Comparison of ENCODE assay signal across 8 mouse cellular contexts in the genomic region with DNA sequence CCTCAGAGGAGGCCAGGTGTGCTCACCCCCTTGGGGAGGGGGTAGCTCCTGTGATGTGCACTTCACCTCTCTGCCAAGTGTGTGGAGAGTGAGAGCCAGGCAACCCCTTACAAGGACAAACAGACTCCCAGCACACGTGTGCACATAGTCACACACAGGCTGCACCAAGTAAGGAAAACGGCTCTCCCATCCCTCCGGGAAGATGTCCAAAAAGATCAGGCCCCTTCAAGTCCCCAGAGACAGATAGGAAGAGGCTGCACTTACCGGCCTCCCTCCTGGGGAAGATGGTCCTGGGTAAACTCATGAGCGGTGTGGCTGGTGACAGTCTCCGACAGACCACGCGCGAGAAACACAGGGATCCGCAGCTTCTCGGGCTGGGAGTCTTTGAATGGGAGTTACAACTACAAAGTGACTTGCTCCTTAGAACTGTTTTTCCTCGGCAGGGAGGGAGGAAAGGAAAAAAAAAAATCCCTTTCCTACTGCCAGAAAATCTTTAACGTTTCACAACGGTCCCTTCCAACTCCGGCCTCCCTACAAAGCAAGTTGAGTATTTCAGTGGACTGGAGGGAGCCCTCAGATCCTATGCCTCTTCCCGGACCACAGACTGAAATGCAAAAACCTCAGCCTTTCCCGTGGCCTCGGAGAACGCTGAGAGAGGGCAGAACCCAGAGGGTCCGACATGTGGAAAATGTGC. TPM values are rescaled to one million over a fixed set of nuclear protein-coding genes. Genes with fewer than 3 reads are reported as not detected.
DNase-seq lines count a peak whose midpoint lies in the region; ATAC-seq lines count a peak whose summit lies in the region.

Gene Il16, minus strand, starts transcription at position 314 of the 694 bp plus-strand sequence.

- no peak for ATAC-seq in common myeloid progenitor, adult 5-6 weeks (replicated peaks; ENCODE audit: low read depth, poor library complexity, severe bottlenecking)
- ATAC-seq in heart, embryonic 16.5 days (replicated peaks; ENCODE audit: extremely low read depth, insufficient read depth, low FRiP score): peak; percentile 63; the same call in 1 of the 2 replicates
- no peak for ATAC-seq in liver, embryonic 12.5 days

- peak within 1 kb of the TSS; percentile 57 for H3K27ac ChIP-seq in heart, embryonic 16.5 days (ENCODE audit: low read length)
- H3K27ac ChIP-seq in macrophage: no peak within 1 kb of the TSS
- H3K27ac ChIP-seq in liver, embryonic 12.5 days: no peak within 1 kb of the TSS

- WGBS in heart, embryonic 16.5 days: 20% methylated on average over 20 of the region's 20 CpGs
- WGBS in macrophage (ENCODE audit: missing documents): 73% methylated on average over 19 of the region's 20 CpGs
- 52% methylated on average over 20 of the region's 20 CpGs for WGBS in liver, embryonic 12.5 days (ENCODE audit: insufficient replicate concordance)

- no peaks in the 10 kb centered on the region for H3K79me2 ChIP-seq in macrophage (ENCODE audit: inconsistent target)

- no peaks in the 10 kb centered on the region for H3K36me3 ChIP-seq in heart, embryonic 16.5 days (ENCODE audit: control insufficient read depth, insufficient read depth)
- H3K36me3 ChIP-seq in macrophage (ENCODE audit: inconsistent target): no peaks in the 10 kb centered on the region
- no peaks in the 10 kb centered on the region for H3K36me3 ChIP-seq in liver, embryonic 12.5 days

- H3K4me3 ChIP-seq in heart, embryonic 16.5 days (ENCODE audit: low read length): peak within 1 kb of the TSS; percentile 37
- H3K4me3 ChIP-seq in macrophage (ENCODE audit: inconsistent target): no peak within 1 kb of the TSS
- H3K4me3 ChIP-seq in liver, embryonic 12.5 days: no peak within 1 kb of the TSS

- H3K9me3 ChIP-seq in heart, embryonic 16.5 days (replicated peaks; ENCODE audit: control insufficient read depth, low read length): no peaks in the 10 kb centered on the region
- no peaks in the 10 kb centered on the region for H3K9me3 ChIP-seq in liver, embryonic 12.5 days (replicated peaks)

- H3K9ac ChIP-seq in heart, embryonic 16.5 days (ENCODE audit: low read length): peak within 1 kb of the TSS; percentile 52
- no peak within 1 kb of the TSS for H3K9ac ChIP-seq in liver, embryonic 12.5 days

- H3K4me2 ChIP-seq in heart, embryonic 16.5 days (ENCODE audit: low read depth, low read length): peak within 1 kb of the TSS; percentile 65
- no peak within 1 kb of the TSS for H3K4me2 ChIP-seq in liver, embryonic 12.5 days

- peaks cover 7% of the 10 kb centered on the region for H3K4me1 ChIP-seq in heart, embryonic 16.5 days (ENCODE audit: control insufficient read depth, insufficient read depth, low read length)
- H3K4me1 ChIP-seq in liver, embryonic 12.5 days: no peaks in the 10 kb centered on the region

- H3K27me3 ChIP-seq in heart, embryonic 16.5 days (ENCODE audit: control insufficient read depth, insufficient read depth, low read length): no peaks in the 10 kb centered on the region
- no peaks in the 10 kb centered on the region for H3K27me3 ChIP-seq in liver, embryonic 12.5 days (replicated peaks)

- peak; percentile 12 for DNase-seq in kidney, postnatal 10 days
- DNase-seq in kidney, adult 9 months: no peak
- no peak for DNase-seq in c-Kit-positive CD71-positive TER-119-positive erythroid progenitor cells, embryonic 14.5 days (ENCODE audit: low spot score)
- no peak for DNase-seq in thymus, postnatal 4 days

RNA-seq across cellular contexts. Expression of gene Il16, which starts in this region (rescaled TPM):
- total RNA-seq in common myeloid progenitor, adult 5-6 weeks (2017): 68.8 and 69.4 TPM in 2 replicates
- polyA plus RNA-seq in heart, embryonic 16.5 days (2015; fragmentation: Nextera tagmentation; extraction: Ambion mirVana): 7.1 and 12.0 TPM in 2 replicates
- total RNA-seq in macrophage (2018; cell fraction: chromatin; rRNA removed): 10 to 100 TPM in 8 of 26 experiments, 1 to 10 TPM in 14, under 1 TPM in 4; 0.75 to 28.2 (median 3.7) TPM
- 10 to 100 TPM in 11 of 26 experiments, 1 to 10 TPM in 15; 2.0 to 24.5 (median 8.1) TPM for total RNA-seq in macrophage (2018; cell fraction: cytosol; rRNA removed)
- 10 to 100 TPM in 9 of 26 experiments, 1 to 10 TPM in 17; 1.5 to 37.2 (median 5.4) TPM for total RNA-seq in macrophage (2018; cell fraction: nucleus; rRNA removed)
- polyA plus RNA-seq in macrophage (2018): 5.7 to 25.3 TPM (median 16.3 TPM) in 3 replicates
- polyA plus RNA-seq in liver, embryonic 12.5 days (2016; fragmentation: Nextera tagmentation; extraction: Ambion mirVana): 4.7 and 5.2 TPM in 2 replicates
